Mouse (Mus musculus): ENCODE measurements around the gene AW551984. TPM values are rescaled to one million over a fixed set of nuclear protein-coding genes. Genes with fewer than 3 reads are reported as not detected.

The AW551984 gene
- 2.0 TPM for polyA plus RNA-seq (2015; fragmentation: Illumina TruSeq; extraction: RNeasy Lipid Tissue Mini Kit (QIAGEN cat#74804); ENCODE audit: insufficient read depth, low read depth, low replicate concordance)

GRCm38 (mm10) chr9:39603999-39604453 is at the start of gene AW551984:
Gene AW551984 (minus strand): TSS chr9:39604403.

GRCm38 (mm10) chr9:39644785-39645184 is 40.6 kb upstream of the AW551984 start, which contains the start of gene Olfr961:
Gene Olfr961 (plus strand): TSS chr9:39645085.

GRCm38 (mm10) chr9:39621073-39621472 is 16.9 kb upstream of the AW551984 start, which contains the start of gene Olfr960:
Gene Olfr960 (plus strand): TSS chr9:39621373.

GRCm38 (mm10) chr9:39610355-39610754 is 6.2 kb upstream of the AW551984 start, which contains the start of gene Olfr148:
Gene Olfr148 (plus strand): TSS chr9:39610655.

GRCm38 (mm10) chr9:39575469-39575868 is 28.7 kb downstream of the AW551984 start, which contains the start of gene Olfr959:
Gene Olfr959 (minus strand): TSS chr9:39575569.

GRCm38 (mm10) chr9:39553946-39554345 is 50.3 kb downstream of the AW551984 start, which contains the start of gene Olfr958:
Gene Olfr958 (minus strand): TSS chr9:39554054.

Other genes with a start within 250 kb of the AW551984 start
- gene Olfr951, start 217.0 kb downstream of the AW551984 start, polyA plus RNA-seq (2015; fragmentation: Illumina TruSeq; extraction: RNeasy Lipid Tissue Mini Kit (QIAGEN cat#74804); ENCODE audit: insufficient read depth, low read depth, low replicate concordance), result not detected
- not detected for gene Olfr952, start 177.3 kb downstream of the AW551984 start, polyA plus RNA-seq (2015; fragmentation: Illumina TruSeq; extraction: RNeasy Lipid Tissue Mini Kit (QIAGEN cat#74804); ENCODE audit: insufficient read depth, low read depth, low replicate concordance)
- gene Olfr954, start 147.7 kb downstream of the AW551984 start, polyA plus RNA-seq (2015; fragmentation: Illumina TruSeq; extraction: RNeasy Lipid Tissue Mini Kit (QIAGEN cat#74804); ENCODE audit: insufficient read depth, low read depth, low replicate concordance), result not detected
- gene Olfr955, start 132.5 kb downstream of the AW551984 start, polyA plus RNA-seq (2015; fragmentation: Illumina TruSeq; extraction: RNeasy Lipid Tissue Mini Kit (QIAGEN cat#74804); ENCODE audit: insufficient read depth, low read depth, low replicate concordance), result not detected
- gene Olfr44, start 110.4 kb downstream of the AW551984 start, polyA plus RNA-seq (2015; fragmentation: Illumina TruSeq; extraction: RNeasy Lipid Tissue Mini Kit (QIAGEN cat#74804); ENCODE audit: insufficient read depth, low read depth, low replicate concordance), result not detected
- not detected for gene Olfr957, start 88.6 kb downstream of the AW551984 start, polyA plus RNA-seq (2015; fragmentation: Illumina TruSeq; extraction: RNeasy Lipid Tissue Mini Kit (QIAGEN cat#74804); ENCODE audit: insufficient read depth, low read depth, low replicate concordance)
- not detected for gene Olfr958, start 50.3 kb downstream of the AW551984 start, polyA plus RNA-seq (2015; fragmentation: Illumina TruSeq; extraction: RNeasy Lipid Tissue Mini Kit (QIAGEN cat#74804); ENCODE audit: insufficient read depth, low read depth, low replicate concordance)
- not detected for gene Olfr959, start 28.8 kb downstream of the AW551984 start, polyA plus RNA-seq (2015; fragmentation: Illumina TruSeq; extraction: RNeasy Lipid Tissue Mini Kit (QIAGEN cat#74804); ENCODE audit: insufficient read depth, low read depth, low replicate concordance)
- gene Olfr148, start 6.3 kb upstream of the AW551984 start, polyA plus RNA-seq (2015; fragmentation: Illumina TruSeq; extraction: RNeasy Lipid Tissue Mini Kit (QIAGEN cat#74804); ENCODE audit: insufficient read depth, low read depth, low replicate concordance), result not detected
- gene Olfr960, start 17.0 kb upstream of the AW551984 start, polyA plus RNA-seq (2015; fragmentation: Illumina TruSeq; extraction: RNeasy Lipid Tissue Mini Kit (QIAGEN cat#74804); ENCODE audit: insufficient read depth, low read depth, low replicate concordance), result not detected
- not detected for gene Olfr961, start 40.7 kb upstream of the AW551984 start, polyA plus RNA-seq (2015; fragmentation: Illumina TruSeq; extraction: RNeasy Lipid Tissue Mini Kit (QIAGEN cat#74804); ENCODE audit: insufficient read depth, low read depth, low replicate concordance)
- gene Olfr963, start 62.8 kb upstream of the AW551984 start, polyA plus RNA-seq (2015; fragmentation: Illumina TruSeq; extraction: RNeasy Lipid Tissue Mini Kit (QIAGEN cat#74804); ENCODE audit: insufficient read depth, low read depth, low replicate concordance), result not detected
- not detected for gene Olfr149, start 102.7 kb upstream of the AW551984 start, polyA plus RNA-seq (2015; fragmentation: Illumina TruSeq; extraction: RNeasy Lipid Tissue Mini Kit (QIAGEN cat#74804); ENCODE audit: insufficient read depth, low read depth, low replicate concordance)
- not detected for gene Olfr965, start 107.0 kb upstream of the AW551984 start, polyA plus RNA-seq (2015; fragmentation: Illumina TruSeq; extraction: RNeasy Lipid Tissue Mini Kit (QIAGEN cat#74804); ENCODE audit: insufficient read depth, low read depth, low replicate concordance)
- gene Olfr150, start 126.6 kb upstream of the AW551984 start, polyA plus RNA-seq (2015; fragmentation: Illumina TruSeq; extraction: RNeasy Lipid Tissue Mini Kit (QIAGEN cat#74804); ENCODE audit: insufficient read depth, low read depth, low replicate concordance), result not detected
- not detected for gene Olfr967, start 141.8 kb upstream of the AW551984 start, polyA plus RNA-seq (2015; fragmentation: Illumina TruSeq; extraction: RNeasy Lipid Tissue Mini Kit (QIAGEN cat#74804); ENCODE audit: insufficient read depth, low read depth, low replicate concordance)
- not detected for gene Olfr968, start 178.8 kb upstream of the AW551984 start, polyA plus RNA-seq (2015; fragmentation: Illumina TruSeq; extraction: RNeasy Lipid Tissue Mini Kit (QIAGEN cat#74804); ENCODE audit: insufficient read depth, low read depth, low replicate concordance)
- gene Olfr969, start 186.5 kb upstream of the AW551984 start, polyA plus RNA-seq (2015; fragmentation: Illumina TruSeq; extraction: RNeasy Lipid Tissue Mini Kit (QIAGEN cat#74804); ENCODE audit: insufficient read depth, low read depth, low replicate concordance), result not detected
- gene Olfr970, start 204.5 kb upstream of the AW551984 start, polyA plus RNA-seq (2015; fragmentation: Illumina TruSeq; extraction: RNeasy Lipid Tissue Mini Kit (QIAGEN cat#74804); ENCODE audit: insufficient read depth, low read depth, low replicate concordance), result not detected
- not detected for gene Olfr971, start 232.5 kb upstream of the AW551984 start, polyA plus RNA-seq (2015; fragmentation: Illumina TruSeq; extraction: RNeasy Lipid Tissue Mini Kit (QIAGEN cat#74804); ENCODE audit: insufficient read depth, low read depth, low replicate concordance)